Mouse (Mus musculus): ENCODE measurements around the gene Gabrb1. TPM values are rescaled to one million over a fixed set of nuclear protein-coding genes. Genes with fewer than 3 reads are reported as not detected.
"Not testable (repeated sequence)": the region's sequence is repeated elsewhere in the genome, so short reads cannot be mapped to it uniquely, and the experiment has no call there.

Gabrb1 gene
- polyA plus RNA-seq, 1 experiment from 2014 or later, result 0.89 TPM

- no peaks in the 10 kb centered on the region for H3K36me3 ChIP-seq (ENCODE audit: control insufficient read depth, insufficient read depth, low read length)
- no peaks in the 10 kb centered on the region for H3K4me1 ChIP-seq (ENCODE audit: control insufficient read depth in 2 of 2, insufficient read depth in 2 of 2, low read length in 2 of 2)
- no peak overlapping the region for H3K4me2 ChIP-seq (ENCODE audit: low read length)
- no peak overlapping the region for H3K9ac ChIP-seq (ENCODE audit: low read length)
- no peaks in the 10 kb centered on the region for H3K27me3 ChIP-seq (ENCODE audit: control insufficient read depth, insufficient read depth, low read length)
- H3K9me3 ChIP-seq (ENCODE audit: control insufficient read depth, low read length), result no peaks in the 10 kb centered on the region
- 72% methylated on average over 12 of the region's 12 CpGs for WGBS
- no peak overlapping the region for H3K4me3 ChIP-seq (ENCODE audit: control insufficient read depth in 1 of 2, insufficient read depth in 1 of 2, low read depth in 1 of 2, low read length in 2 of 2)
- no peak for ATAC-seq (ENCODE audit: insufficient number of reproducible peaks, insufficient read depth, low FRiP score, low read depth)
- no peak overlapping the region for H3K27ac ChIP-seq (replicated peaks in 1 of 2; ENCODE audit: control insufficient read depth in 1 of 2, insufficient read depth in 1 of 2, low read depth in 2 of 2, low read length in 2 of 2)
Measured at GRCm38 (mm10) chr5:72043226-72044151, 385.6 kb downstream of the Gabrb1 start.

GRCm38 (mm10) chr5:72046261-72046660 lies 388.3 kb downstream of the Gabrb1 start:
- H3K4me2 ChIP-seq (ENCODE audit: low read length), result no peak overlapping the region
- 66% methylated on average over 2 of the region's 2 CpGs for WGBS
- ATAC-seq (ENCODE audit: insufficient number of reproducible peaks, insufficient read depth, low FRiP score, low read depth), result no peak
- H3K9ac ChIP-seq (ENCODE audit: low read length), result no peak overlapping the region
- H3K36me3 ChIP-seq (ENCODE audit: control insufficient read depth, insufficient read depth, low read length), result no peaks in the 10 kb centered on the region
- H3K4me3 ChIP-seq (ENCODE audit: control insufficient read depth in 1 of 2, insufficient read depth in 1 of 2, low read depth in 1 of 2, low read length in 2 of 2), result no peak overlapping the region
- H3K9me3 ChIP-seq (ENCODE audit: control insufficient read depth, low read length), result no peaks in the 10 kb centered on the region
- no peak overlapping the region for H3K27ac ChIP-seq (replicated peaks in 1 of 2; ENCODE audit: control insufficient read depth in 1 of 2, insufficient read depth in 1 of 2, low read depth in 2 of 2, low read length in 2 of 2)
- H3K27me3 ChIP-seq (ENCODE audit: control insufficient read depth, insufficient read depth, low read length), result no peaks in the 10 kb centered on the region
- H3K4me1 ChIP-seq (ENCODE audit: control insufficient read depth in 2 of 2, insufficient read depth in 2 of 2, low read length in 2 of 2), result no peaks in the 10 kb centered on the region

DNA sequence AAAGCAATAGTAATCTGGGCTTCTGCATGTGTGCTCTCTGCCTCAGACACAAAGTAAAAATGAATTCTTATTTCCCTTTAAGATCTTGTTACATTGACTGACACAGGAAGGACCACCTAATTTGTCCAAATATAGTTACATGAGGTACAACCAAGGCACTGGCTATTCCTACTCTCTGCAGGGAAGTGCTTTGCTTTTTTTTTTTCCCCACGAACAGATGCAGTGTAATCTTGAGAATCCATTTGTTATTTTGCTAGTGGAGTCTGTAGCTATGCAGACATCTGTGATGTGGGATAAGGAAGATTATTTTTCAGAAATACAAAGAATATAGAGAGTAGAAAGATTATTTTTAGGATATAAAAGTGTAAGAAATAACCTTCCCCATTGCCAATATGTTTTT lies 406.2 kb downstream of the Gabrb1 start:
- 38% methylated on average over 1 of the region's 1 CpGs for WGBS
- H3K4me3 ChIP-seq (ENCODE audit: control insufficient read depth in 1 of 2, insufficient read depth in 1 of 2, low read depth in 1 of 2, low read length in 2 of 2), result no peak overlapping the region
- H3K27me3 ChIP-seq (ENCODE audit: control insufficient read depth, insufficient read depth, low read length), result no peaks in the 10 kb centered on the region
- no peak overlapping the region for H3K4me2 ChIP-seq (ENCODE audit: low read length)
- no peak for ATAC-seq (ENCODE audit: insufficient number of reproducible peaks, insufficient read depth, low FRiP score, low read depth)
- no peak overlapping the region for H3K9ac ChIP-seq (ENCODE audit: low read length)
- H3K36me3 ChIP-seq (ENCODE audit: control insufficient read depth, insufficient read depth, low read length), result no peaks in the 10 kb centered on the region
- H3K9me3 ChIP-seq (ENCODE audit: control insufficient read depth, low read length), result no peaks in the 10 kb centered on the region
- H3K4me1 ChIP-seq (ENCODE audit: control insufficient read depth in 2 of 2, insufficient read depth in 2 of 2, low read length in 2 of 2), result no peaks in the 10 kb centered on the region
- no peak overlapping the region for H3K27ac ChIP-seq (replicated peaks in 1 of 2; ENCODE audit: control insufficient read depth in 1 of 2, insufficient read depth in 1 of 2, low read depth in 2 of 2, low read length in 2 of 2)

GRCm38 (mm10) chr5:72068826-72069225 lies 410.9 kb downstream of the Gabrb1 start:
- no peaks in the 10 kb centered on the region for H3K4me1 ChIP-seq (ENCODE audit: control insufficient read depth in 2 of 2, insufficient read depth in 2 of 2, low read length in 2 of 2)
- H3K4me3 ChIP-seq (ENCODE audit: control insufficient read depth in 1 of 2, insufficient read depth in 1 of 2, low read depth in 1 of 2, low read length in 2 of 2), result no peak overlapping the region
- no peak overlapping the region for H3K9ac ChIP-seq (ENCODE audit: low read length)
- no peaks in the 10 kb centered on the region for H3K27me3 ChIP-seq (ENCODE audit: control insufficient read depth, insufficient read depth, low read length)
- no peak for ATAC-seq (ENCODE audit: insufficient number of reproducible peaks, insufficient read depth, low FRiP score, low read depth)
- H3K4me2 ChIP-seq (ENCODE audit: low read length), result no peak overlapping the region
- WGBS, result 69% methylated on average over 6 of the region's 6 CpGs
- H3K36me3 ChIP-seq (ENCODE audit: control insufficient read depth, insufficient read depth, low read length), result no peaks in the 10 kb centered on the region
- H3K9me3 ChIP-seq (ENCODE audit: control insufficient read depth, low read length), result no peaks in the 10 kb centered on the region
- H3K27ac ChIP-seq (replicated peaks in 1 of 2; ENCODE audit: control insufficient read depth in 1 of 2, insufficient read depth in 1 of 2, low read depth in 2 of 2, low read length in 2 of 2), result no peak overlapping the region

GRCm38 (mm10) chr5:72069398-72069797 lies 411.5 kb downstream of the Gabrb1 start:
- not testable (repeated sequence) for H3K4me2 ChIP-seq (ENCODE audit: low read length); H3K4me1 ChIP-seq (ENCODE audit: control insufficient read depth in 2 of 2, insufficient read depth in 2 of 2, low read length in 2 of 2); H3K27me3 ChIP-seq (ENCODE audit: control insufficient read depth, insufficient read depth, low read length); H3K27ac ChIP-seq (replicated peaks in 1 of 2; ENCODE audit: control insufficient read depth in 1 of 2, insufficient read depth in 1 of 2, low read depth in 2 of 2, low read length in 2 of 2); H3K4me3 ChIP-seq (ENCODE audit: control insufficient read depth in 1 of 2, insufficient read depth in 1 of 2, low read depth in 1 of 2, low read length in 2 of 2); H3K9me3 ChIP-seq (ENCODE audit: control insufficient read depth, low read length); ATAC-seq (ENCODE audit: insufficient number of reproducible peaks, insufficient read depth, low FRiP score, low read depth); H3K36me3 ChIP-seq (ENCODE audit: control insufficient read depth, insufficient read depth, low read length); H3K9ac ChIP-seq (ENCODE audit: low read length)
- WGBS, result 79% methylated on average over 7 of the region's 7 CpGs

GRCm38 (mm10) chr5:72076781-72077180 lies 418.9 kb downstream of the Gabrb1 start:
- Histone ChIP-seq H3K27ac (replicated peaks in 1 of 2; ENCODE audit: control insufficient read depth in 1 of 2, insufficient read depth in 1 of 2, low read depth in 2 of 2, low read length in 2 of 2) (no peak overlapping the region), H3K9me3 (ENCODE audit: control insufficient read depth, low read length) (no peaks in the 10 kb centered on the region; the same call in 1 of the 2 replicates), H3K36me3 (ENCODE audit: control insufficient read depth, insufficient read depth, low read length) (no peaks in the 10 kb centered on the region), H3K27me3 (ENCODE audit: control insufficient read depth, insufficient read depth, low read length) (no peaks in the 10 kb centered on the region), H3K9ac (ENCODE audit: low read length) (no peak overlapping the region), H3K4me2 (ENCODE audit: low read length) (no peak overlapping the region), H3K4me3 (ENCODE audit: control insufficient read depth in 1 of 2, insufficient read depth in 1 of 2, low read depth in 1 of 2, low read length in 2 of 2) (no peak overlapping the region), H3K4me1 (ENCODE audit: control insufficient read depth in 2 of 2, insufficient read depth in 2 of 2, low read length in 2 of 2) (no peaks in the 10 kb centered on the region)
- 83% methylated on average over 6 of the region's 6 CpGs for WGBS
- ATAC-seq (ENCODE audit: insufficient number of reproducible peaks, insufficient read depth, low FRiP score, low read depth), result no peak

DNA sequence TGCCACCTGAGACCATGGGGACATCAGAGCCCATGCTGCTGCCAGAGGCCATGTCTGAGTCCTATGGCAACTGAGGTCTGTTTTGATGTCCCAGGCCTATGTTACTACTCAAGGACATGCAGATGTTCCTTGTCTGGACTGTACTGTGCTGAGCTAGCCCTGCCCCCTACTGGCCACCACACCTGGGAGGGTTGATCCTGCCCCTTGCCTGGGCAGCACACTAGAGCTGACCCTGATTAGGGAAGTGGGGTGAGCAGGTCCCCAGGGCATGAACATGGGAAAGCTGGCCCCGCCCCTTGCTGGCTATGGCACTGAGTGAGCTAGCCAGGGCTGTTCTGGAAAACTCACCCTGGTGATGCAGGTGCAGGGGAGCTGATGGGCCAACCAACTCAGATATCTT lies 428.6 kb downstream of the Gabrb1 start:
- no peak for ATAC-seq (ENCODE audit: insufficient number of reproducible peaks, insufficient read depth, low FRiP score, low read depth)
- no peak overlapping the region for H3K27ac ChIP-seq (replicated peaks in 1 of 2; ENCODE audit: control insufficient read depth in 1 of 2, insufficient read depth in 1 of 2, low read depth in 2 of 2, low read length in 2 of 2)
- H3K27me3 ChIP-seq (ENCODE audit: control insufficient read depth, insufficient read depth, low read length), result no peaks in the 10 kb centered on the region
- 88% methylated on average over 1 of the region's 1 CpGs for WGBS
- H3K9ac ChIP-seq (ENCODE audit: low read length), result no peak overlapping the region
- no peaks in the 10 kb centered on the region for H3K36me3 ChIP-seq (ENCODE audit: control insufficient read depth, insufficient read depth, low read length)
- no peak overlapping the region for H3K4me3 ChIP-seq (ENCODE audit: control insufficient read depth in 1 of 2, insufficient read depth in 1 of 2, low read depth in 1 of 2, low read length in 2 of 2)
- H3K4me1 ChIP-seq (ENCODE audit: control insufficient read depth in 2 of 2, insufficient read depth in 2 of 2, low read length in 2 of 2), result no peaks in the 10 kb centered on the region
- H3K4me2 ChIP-seq (ENCODE audit: low read length), result no peak overlapping the region
- no peaks in the 10 kb centered on the region for H3K9me3 ChIP-seq (ENCODE audit: control insufficient read depth, low read length)

DNA sequence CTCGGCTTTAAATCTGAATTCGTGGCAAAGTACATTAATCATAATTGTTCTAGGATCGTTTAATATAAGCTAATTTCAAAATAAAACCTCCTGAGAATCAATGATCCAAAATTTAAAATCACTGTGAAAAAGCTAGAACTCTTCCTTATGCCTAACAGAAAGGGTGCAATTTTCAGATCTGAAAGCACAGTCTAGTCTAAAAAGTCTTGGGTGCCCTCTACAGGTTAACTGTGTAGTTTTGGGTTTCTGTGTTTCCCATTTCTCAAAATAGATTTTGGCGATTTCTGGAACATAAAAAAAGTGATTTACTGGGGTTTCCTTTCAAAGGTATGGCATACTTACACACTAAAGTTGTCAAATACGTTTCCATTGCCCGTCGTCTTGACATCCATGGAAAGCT lies 436.7 kb downstream of the Gabrb1 start:
- no peaks in the 10 kb centered on the region for H3K27me3 ChIP-seq (ENCODE audit: control insufficient read depth, insufficient read depth, low read length)
- H3K36me3 ChIP-seq (ENCODE audit: control insufficient read depth, insufficient read depth, low read length), result no peaks in the 10 kb centered on the region
- H3K9ac ChIP-seq (ENCODE audit: low read length), result no peak overlapping the region
- ATAC-seq (ENCODE audit: insufficient number of reproducible peaks, insufficient read depth, low FRiP score, low read depth), result no peak
- H3K4me2 ChIP-seq (ENCODE audit: low read length), result no peak overlapping the region
- WGBS, result 50% methylated on average over 7 of the region's 7 CpGs
- H3K27ac ChIP-seq (replicated peaks in 1 of 2; ENCODE audit: control insufficient read depth in 1 of 2, insufficient read depth in 1 of 2, low read depth in 2 of 2, low read length in 2 of 2), result no peak overlapping the region
- H3K9me3 ChIP-seq (ENCODE audit: control insufficient read depth, low read length), result no peaks in the 10 kb centered on the region
- H3K4me1 ChIP-seq (ENCODE audit: control insufficient read depth in 2 of 2, insufficient read depth in 2 of 2, low read length in 2 of 2), result no peaks in the 10 kb centered on the region
- no peak overlapping the region for H3K4me3 ChIP-seq (ENCODE audit: control insufficient read depth in 1 of 2, insufficient read depth in 1 of 2, low read depth in 1 of 2, low read length in 2 of 2)
